Mouse (Mus musculus): ENCODE measurements around the gene Zfp292. TPM values are rescaled to one million over a fixed set of nuclear protein-coding genes. Genes with fewer than 3 reads are reported as not detected.
A peak's percentile ranks its signal among the peaks of the same experiment; 100 is the strongest.

Gene Zfp292
- polyA plus RNA-seq, 1 experiment from 2014 or later = 14.8 TPM

- 86% methylated on average over 5 of the region's 5 CpGs for WGBS
- H3K27me3 ChIP-seq (ENCODE audit: control insufficient read depth, insufficient read depth, low read length) = no peaks in the 10 kb centered on the region
- no peaks in the 10 kb centered on the region for H3K4me1 ChIP-seq (ENCODE audit: control insufficient read depth, insufficient read depth, low read length)
- H3K9me3 ChIP-seq (replicated peaks; ENCODE audit: control insufficient read depth, low read length) = no peaks in the 10 kb centered on the region
- H3K4me3 ChIP-seq (replicated peaks; ENCODE audit: low read length) = no peak overlapping the region
- no peak overlapping the region for H3K4me2 ChIP-seq (ENCODE audit: low read depth, low read length)
- no peaks in the 10 kb centered on the region for H3K36me3 ChIP-seq (ENCODE audit: control insufficient read depth, insufficient read depth, low read length)
- no peak overlapping the region for H3K9ac ChIP-seq (ENCODE audit: low read length)
- H3K27ac ChIP-seq (ENCODE audit: low read length) = no peak overlapping the region
- ATAC-seq (ENCODE audit: insufficient read depth, low FRiP score) = no peak
Measured at GRCm38 (mm10) chr4:34796294-34796693, 86.5 kb downstream of the Zfp292 start.

GRCm38 (mm10) chr4:34786476-34786875 lies 96.3 kb downstream of the Zfp292 start:
- WGBS = 83% methylated on average over 3 of the region's 3 CpGs
- Histone ChIP-seq H3K4me3 (replicated peaks; ENCODE audit: low read length) (no peak overlapping the region), H3K27me3 (ENCODE audit: control insufficient read depth, insufficient read depth, low read length) (no peaks in the 10 kb centered on the region), H3K36me3 (ENCODE audit: control insufficient read depth, insufficient read depth, low read length) (no peaks in the 10 kb centered on the region), H3K9me3 (replicated peaks; ENCODE audit: control insufficient read depth, low read length) (no peaks in the 10 kb centered on the region), H3K27ac (ENCODE audit: low read length) (no peak overlapping the region), H3K4me1 (ENCODE audit: control insufficient read depth, insufficient read depth, low read length) (no peaks in the 10 kb centered on the region), H3K4me2 (ENCODE audit: low read depth, low read length) (no peak overlapping the region), H3K9ac (ENCODE audit: low read length) (no peak overlapping the region)
- ATAC-seq (ENCODE audit: insufficient read depth, low FRiP score) = no peak

- H3K36me3 ChIP-seq (ENCODE audit: control insufficient read depth, insufficient read depth, low read length) = no peaks in the 10 kb centered on the region
- H3K27me3 ChIP-seq (ENCODE audit: control insufficient read depth, insufficient read depth, low read length) = no peaks in the 10 kb centered on the region
- H3K4me1 ChIP-seq (ENCODE audit: control insufficient read depth, insufficient read depth, low read length) = no peaks in the 10 kb centered on the region
- no peak overlapping the region for H3K27ac ChIP-seq (ENCODE audit: low read length)
- 64% methylated on average over 2 of the region's 2 CpGs for WGBS
- no peak overlapping the region for H3K4me2 ChIP-seq (ENCODE audit: low read depth, low read length)
- ATAC-seq (ENCODE audit: insufficient read depth, low FRiP score) = peak; percentile 40; the same call in 1 of the 2 replicates
- no peak overlapping the region for H3K4me3 ChIP-seq (replicated peaks; ENCODE audit: low read length)
- no peak overlapping the region for H3K9ac ChIP-seq (ENCODE audit: low read length)
- H3K9me3 ChIP-seq (replicated peaks; ENCODE audit: control insufficient read depth, low read length) = no peaks in the 10 kb centered on the region
Measured at GRCm38 (mm10) chr4:34785646-34786045, 97.1 kb downstream of the Zfp292 start.

- 59% methylated on average over 5 of the region's 5 CpGs for WGBS
- no peak for ATAC-seq (ENCODE audit: insufficient read depth, low FRiP score)
- H3K4me3 ChIP-seq (replicated peaks; ENCODE audit: low read length) = no peak overlapping the region
- H3K9me3 ChIP-seq (replicated peaks; ENCODE audit: control insufficient read depth, low read length) = no peaks in the 10 kb centered on the region
- H3K4me1 ChIP-seq (ENCODE audit: control insufficient read depth, insufficient read depth, low read length) = no peaks in the 10 kb centered on the region
- no peaks in the 10 kb centered on the region for H3K27me3 ChIP-seq (ENCODE audit: control insufficient read depth, insufficient read depth, low read length)
- no peak overlapping the region for H3K4me2 ChIP-seq (ENCODE audit: low read depth, low read length)
- no peak overlapping the region for H3K9ac ChIP-seq (ENCODE audit: low read length)
- no peak overlapping the region for H3K27ac ChIP-seq (ENCODE audit: low read length)
- no peaks in the 10 kb centered on the region for H3K36me3 ChIP-seq (ENCODE audit: control insufficient read depth, insufficient read depth, low read length)
Measured at GRCm38 (mm10) chr4:34784865-34785264, 97.9 kb downstream of the Zfp292 start.

GRCm38 (mm10) chr4:34782730-34783129 lies 100.0 kb downstream of the Zfp292 start:
- 36% methylated on average over 4 of the region's 4 CpGs for WGBS
- ATAC-seq (ENCODE audit: insufficient read depth, low FRiP score) = no peak
- Histone ChIP-seq H3K4me1 (ENCODE audit: control insufficient read depth, insufficient read depth, low read length) (no peaks in the 10 kb centered on the region), H3K9me3 (replicated peaks; ENCODE audit: control insufficient read depth, low read length) (no peaks in the 10 kb centered on the region), H3K4me3 (replicated peaks; ENCODE audit: low read length) (no peak overlapping the region), H3K9ac (ENCODE audit: low read length) (no peak overlapping the region), H3K27ac (ENCODE audit: low read length) (no peak overlapping the region), H3K36me3 (ENCODE audit: control insufficient read depth, insufficient read depth, low read length) (no peaks in the 10 kb centered on the region), H3K27me3 (ENCODE audit: control insufficient read depth, insufficient read depth, low read length) (no peaks in the 10 kb centered on the region), H3K4me2 (ENCODE audit: low read depth, low read length) (no peak overlapping the region)

GRCm38 (mm10) chr4:34777677-34778527 lies 104.9 kb downstream of the Zfp292 start, which contains the start of gene Smim8:
Smim8 (minus strand) TSS chr4:34778423.
- Histone ChIP-seq H3K9me3 (replicated peaks; ENCODE audit: control insufficient read depth, low read length) (no peaks in the 10 kb centered on the region), H3K9ac (ENCODE audit: low read length) (peak within 1 kb of the TSS; percentile 91), H3K27ac (ENCODE audit: low read length) (peak within 1 kb of the TSS; percentile 79), H3K36me3 (ENCODE audit: control insufficient read depth, insufficient read depth, low read length) (no peaks in the 10 kb centered on the region), H3K4me2 (ENCODE audit: low read depth, low read length) (peak within 1 kb of the TSS; percentile 86), H3K27me3 (ENCODE audit: control insufficient read depth, insufficient read depth, low read length) (no peaks in the 10 kb centered on the region), H3K4me1 (ENCODE audit: control insufficient read depth, insufficient read depth, low read length) (no peaks in the 10 kb centered on the region), H3K4me3 (replicated peaks; ENCODE audit: low read length) (peak within 1 kb of the TSS; percentile 83)
- peak; percentile 96 for ATAC-seq (ENCODE audit: insufficient read depth, low FRiP score)
- 5% methylated on average over 40 of the region's 40 CpGs for WGBS

GRCm38 (mm10) chr4:34771652-34772371 lies 110.9 kb downstream of the Zfp292 start:
- 21% methylated on average over 8 of the region's 8 CpGs for WGBS

GRCm38 (mm10) chr4:34756163-34756562 lies 126.6 kb downstream of the Zfp292 start, which contains the start of gene Gm136:
Gm136 (minus strand) TSS chr4:34756263.
- H3K9me3 ChIP-seq (replicated peaks; ENCODE audit: control insufficient read depth, low read length) = no peaks in the 10 kb centered on the region
- no peaks in the 10 kb centered on the region for H3K36me3 ChIP-seq (ENCODE audit: control insufficient read depth, insufficient read depth, low read length)
- WGBS = 74% methylated on average over 1 of the region's 1 CpGs
- no peak within 1 kb of the TSS for H3K27ac ChIP-seq (ENCODE audit: low read length)
- H3K4me2 ChIP-seq (ENCODE audit: low read depth, low read length) = no peak within 1 kb of the TSS
- H3K27me3 ChIP-seq (ENCODE audit: control insufficient read depth, insufficient read depth, low read length) = no peaks in the 10 kb centered on the region
- no peak within 1 kb of the TSS for H3K4me3 ChIP-seq (replicated peaks; ENCODE audit: low read length)
- ATAC-seq (ENCODE audit: insufficient read depth, low FRiP score) = no peak
- H3K9ac ChIP-seq (ENCODE audit: low read length) = no peak within 1 kb of the TSS
- no peaks in the 10 kb centered on the region for H3K4me1 ChIP-seq (ENCODE audit: control insufficient read depth, insufficient read depth, low read length)

More at GRCm38 (mm10) chr4:34771652-34772371, 110.9 kb downstream of the Zfp292 start:
- Histone ChIP-seq H3K36me3 (ENCODE audit: control insufficient read depth, insufficient read depth, low read length) (no peaks in the 10 kb centered on the region), H3K9me3 (replicated peaks; ENCODE audit: control insufficient read depth, low read length) (no peaks in the 10 kb centered on the region), H3K27me3 (ENCODE audit: control insufficient read depth, insufficient read depth, low read length) (no peaks in the 10 kb centered on the region), H3K27ac (ENCODE audit: low read length) (no peak overlapping the region), H3K9ac (ENCODE audit: low read length) (no peak overlapping the region), H3K4me1 (ENCODE audit: control insufficient read depth, insufficient read depth, low read length) (no peaks in the 10 kb centered on the region), H3K4me3 (replicated peaks; ENCODE audit: low read length) (no peak overlapping the region), H3K4me2 (ENCODE audit: low read depth, low read length) (no peak overlapping the region)
- no peak for ATAC-seq (ENCODE audit: insufficient read depth, low FRiP score)

Measured in stomach, embryonic 16.5 days (tissue).